Mouse (Mus musculus): ENCODE data around the gene Tmem217.
"Not testable (repeated sequence)": the region's sequence is repeated elsewhere in the genome, so short reads cannot be mapped to it uniquely, and the experiment has no call there.

Tmem217 gene

DNA sequence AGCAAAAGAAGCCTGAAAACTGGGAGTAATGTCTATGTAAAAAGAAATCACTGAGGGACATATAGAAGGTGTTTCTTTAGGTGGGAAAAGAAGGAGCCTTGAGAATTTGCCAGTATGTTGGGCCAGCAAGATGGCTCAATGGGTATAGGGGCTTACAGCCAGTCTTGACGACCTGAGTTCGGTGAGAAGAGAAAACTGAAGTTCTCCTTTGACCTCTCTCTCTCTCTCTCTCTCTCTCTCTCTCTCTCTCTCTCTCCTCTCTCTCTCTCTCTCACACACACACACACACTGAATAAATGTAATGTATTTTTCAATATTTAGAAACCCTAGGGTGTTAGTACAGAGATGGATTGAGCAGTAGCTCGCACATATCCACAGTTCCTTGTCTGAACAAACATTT lies 3.7 kb downstream of the Tmem217 start:
- DNase-seq = no peak

DNA sequence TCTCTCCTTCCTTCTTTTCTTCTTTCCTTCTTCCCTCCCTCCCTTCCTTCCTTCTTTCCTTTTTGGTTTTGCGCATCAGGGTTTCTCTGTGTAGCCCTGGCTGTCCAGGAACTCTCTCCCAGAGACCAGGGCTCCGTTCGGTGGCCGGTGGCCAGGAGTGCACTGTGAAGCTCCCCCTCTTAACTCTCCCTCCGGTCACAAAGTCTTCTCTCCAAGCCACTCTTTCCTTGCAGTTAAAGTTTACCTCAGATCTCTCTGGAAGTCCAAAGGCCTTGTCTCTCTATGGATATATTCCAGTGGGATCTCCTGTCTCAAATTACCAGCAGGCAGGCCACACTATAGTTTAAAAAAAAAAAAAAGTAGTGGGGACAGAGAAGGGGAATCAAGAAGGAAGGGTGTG lies 6.9 kb downstream of the Tmem217 start:
- no peak for DNase-seq

DNA sequence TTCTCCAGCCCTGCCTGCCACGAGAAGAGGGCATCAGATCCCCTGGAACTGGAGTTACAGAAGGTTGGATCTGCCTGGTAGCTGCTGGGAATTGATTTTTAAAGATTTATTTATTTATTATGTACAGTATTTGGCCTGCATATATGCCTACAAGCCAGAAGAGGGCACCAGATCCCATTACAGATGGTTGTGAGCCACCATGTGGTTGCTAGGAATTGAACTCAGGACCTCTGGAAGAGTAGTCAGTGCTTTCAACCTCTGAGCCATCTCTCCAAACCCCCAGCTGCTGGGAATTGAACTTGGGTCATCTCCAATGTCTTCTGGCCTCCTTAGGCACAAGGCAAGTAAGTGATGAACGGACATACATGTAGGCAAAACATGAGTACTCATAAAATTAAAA lies 8.1 kb downstream of the Tmem217 start:
- DNase-seq = no peak

DNA sequence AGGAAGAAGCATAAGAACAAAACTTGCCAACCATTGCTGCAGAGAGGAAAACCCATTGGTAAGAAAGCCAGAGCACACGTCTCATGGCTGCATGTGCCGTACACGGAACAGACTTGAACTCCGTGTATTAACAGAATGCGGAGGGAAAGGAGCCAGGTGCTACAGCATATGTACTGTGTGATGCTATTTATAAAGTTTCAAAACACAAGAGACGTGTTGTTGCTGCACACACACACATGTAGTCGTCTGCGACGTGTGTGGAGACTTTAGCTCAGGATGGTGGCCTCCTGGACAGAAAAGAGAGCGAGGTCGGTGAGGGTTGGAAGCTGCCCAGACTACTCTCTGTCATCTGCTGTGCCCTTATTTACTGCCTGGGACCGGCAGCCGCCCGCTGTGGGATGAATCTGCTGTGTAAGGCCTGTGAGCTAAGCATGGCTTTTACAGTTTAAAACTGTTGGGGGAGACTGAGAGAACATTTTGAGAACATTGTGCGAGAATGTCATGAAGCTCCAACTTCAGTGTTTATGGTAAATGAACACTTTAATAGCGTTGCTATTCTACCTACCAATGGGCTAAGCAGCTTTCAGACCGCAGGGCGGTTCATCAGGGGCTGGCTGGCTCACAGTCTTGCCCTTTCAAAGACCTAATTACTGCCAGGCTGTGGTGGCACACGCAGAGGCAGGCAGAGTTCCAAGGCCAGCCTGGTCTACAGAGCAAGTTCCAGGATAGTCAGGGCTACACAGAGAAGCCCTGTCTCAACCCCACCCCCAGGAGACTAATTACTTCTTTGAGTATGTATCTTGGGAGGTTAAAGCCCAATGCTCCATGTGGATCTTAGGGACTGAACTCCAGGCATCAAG lies 9.1 kb downstream of the Tmem217 start:
- DNase-seq = peak; percentile 34

- no peak for DNase-seq
Measured at GRCm38 (mm10) chr17:29541419-29541818, 10.8 kb downstream of the Tmem217 start.

- no peak for DNase-seq
Measured at GRCm38 (mm10) chr17:29540426-29540825, 11.8 kb downstream of the Tmem217 start.

GRCm38 (mm10) chr17:29533866-29534265 lies 18.3 kb downstream of the Tmem217 start:
- DNase-seq = no peak

DNA sequence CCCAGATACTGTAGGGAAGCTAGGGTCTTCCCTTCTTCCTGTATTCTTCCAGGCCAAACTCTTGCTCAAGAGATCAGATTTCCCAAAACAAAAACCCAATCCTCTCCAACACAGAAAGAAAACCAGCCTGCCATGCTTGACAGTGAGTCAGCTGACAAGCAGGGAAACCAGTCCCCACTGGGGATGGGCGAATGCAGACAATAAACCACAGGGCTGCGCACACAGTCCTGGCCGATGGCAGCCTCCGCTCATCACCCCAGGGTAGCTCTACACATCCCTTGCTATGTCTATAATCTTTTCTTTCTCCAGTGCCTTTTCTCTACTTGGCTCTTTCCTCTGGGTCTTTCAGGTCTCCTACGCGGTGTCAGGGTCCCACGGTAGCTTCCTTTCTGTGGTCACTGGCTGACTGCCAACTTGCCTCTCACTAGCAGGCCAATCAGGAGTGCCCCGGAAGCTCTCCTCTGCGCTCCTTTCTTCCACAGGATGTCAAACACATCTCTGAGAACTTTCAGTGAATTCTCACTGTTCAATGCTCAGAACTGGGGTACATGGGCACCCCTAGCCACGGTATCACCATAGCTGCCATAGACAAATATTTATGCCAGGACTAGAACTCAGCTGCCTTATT lies 20.3 kb downstream of the Tmem217 start:
- DNase-seq = no peak

- no peak for DNase-seq
Measured at GRCm38 (mm10) chr17:29531278-29531677, 20.9 kb downstream of the Tmem217 start.

GRCm38 (mm10) chr17:29530508-29530907 lies 21.7 kb downstream of the Tmem217 start:
- DNase-seq = no peak

- DNase-seq = no peak
Measured at GRCm38 (mm10) chr17:29528568-29529187, 23.5 kb downstream of the Tmem217 start.

GRCm38 (mm10) chr17:29525613-29526012 lies 26.6 kb downstream of the Tmem217 start:
- no peak for DNase-seq

GRCm38 (mm10) chr17:29519731-29520130 lies 32.5 kb downstream of the Tmem217 start:
- no peak for DNase-seq

DNA sequence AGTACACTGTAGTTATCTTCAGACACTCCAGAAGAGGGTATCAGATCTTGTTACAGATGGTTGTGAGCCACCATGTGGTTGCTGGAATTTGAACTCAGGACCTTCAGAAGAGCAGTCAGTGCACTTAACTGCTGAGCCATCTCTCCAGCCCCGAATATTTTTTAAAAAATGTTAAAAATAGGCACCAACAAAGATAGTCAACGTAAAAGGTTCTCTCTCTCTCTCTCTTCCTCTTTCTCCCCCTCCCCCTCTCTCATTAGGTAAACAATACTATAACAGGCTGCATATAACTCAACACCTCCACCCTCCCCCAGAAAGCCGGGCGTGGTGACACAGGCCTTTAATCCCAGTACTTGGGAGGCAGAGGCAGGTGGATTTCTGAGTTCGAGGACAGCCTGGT lies 33.5 kb downstream of the Tmem217 start:
- DNase-seq = not testable (repeated sequence)

GRCm38 (mm10) chr17:29514435-29514834 lies 37.8 kb downstream of the Tmem217 start:
- peak; percentile 61 for DNase-seq

DNA sequence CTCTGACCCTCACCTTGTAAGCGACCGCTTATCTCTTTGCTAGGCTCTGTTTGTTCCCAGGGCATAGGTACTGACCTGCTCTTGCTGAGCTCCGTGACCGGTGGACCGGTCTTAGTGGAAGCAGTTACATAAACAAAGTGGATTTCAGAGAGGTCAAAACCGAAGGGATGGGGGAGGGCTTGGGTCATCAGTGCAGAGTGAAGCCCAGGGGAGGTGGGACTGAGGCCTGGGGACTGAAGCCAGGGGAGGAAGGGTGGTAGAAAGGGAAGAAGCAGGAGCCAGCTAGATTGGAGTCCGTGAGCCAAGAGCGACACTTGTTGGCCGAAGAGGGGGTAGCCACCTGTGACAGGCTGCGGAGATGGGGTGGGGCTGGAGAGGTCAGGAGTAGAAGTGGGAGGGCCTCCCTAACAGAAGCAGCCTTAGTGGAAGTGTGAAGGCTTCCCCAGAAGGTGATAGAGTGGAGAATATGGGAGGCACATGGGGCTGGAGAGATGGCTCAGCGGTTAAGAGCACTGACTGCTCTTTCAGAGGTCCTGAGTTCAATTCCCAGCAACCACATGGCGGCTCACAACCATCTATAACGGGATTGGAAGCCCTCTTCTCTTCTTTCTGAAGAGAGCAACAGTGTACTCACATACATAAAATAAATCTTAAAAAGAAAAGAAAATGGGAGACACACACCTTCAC lies 39.0 kb downstream of the Tmem217 start:
- no peak for DNase-seq

DNA sequence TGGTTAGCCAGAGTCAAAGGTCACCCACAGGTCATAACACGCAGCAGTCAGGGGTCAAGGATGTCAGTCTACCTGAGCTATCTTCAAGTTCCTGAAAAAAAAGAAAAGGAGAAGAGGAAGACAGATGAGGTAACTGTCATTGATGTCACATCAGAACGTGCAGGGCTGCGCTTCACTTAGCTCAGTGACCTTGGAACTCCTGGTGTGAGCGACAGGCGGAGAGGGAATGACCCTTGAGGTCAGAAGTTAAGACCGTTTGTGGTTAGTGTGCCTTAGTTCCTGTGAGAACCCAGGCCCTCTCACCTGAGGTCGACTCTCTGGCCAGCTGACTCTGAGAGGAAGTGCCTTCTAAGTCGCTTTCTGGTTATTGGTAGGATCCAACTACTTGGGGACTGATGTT lies 41.5 kb downstream of the Tmem217 start:
- DNase-seq = no peak

- DNase-seq = no peak
Measured at GRCm38 (mm10) chr17:29508927-29509608, 43.1 kb downstream of the Tmem217 start.

- DNase-seq = no peak
Measured at GRCm38 (mm10) chr17:29503700-29504099, 48.5 kb downstream of the Tmem217 start.

DNA sequence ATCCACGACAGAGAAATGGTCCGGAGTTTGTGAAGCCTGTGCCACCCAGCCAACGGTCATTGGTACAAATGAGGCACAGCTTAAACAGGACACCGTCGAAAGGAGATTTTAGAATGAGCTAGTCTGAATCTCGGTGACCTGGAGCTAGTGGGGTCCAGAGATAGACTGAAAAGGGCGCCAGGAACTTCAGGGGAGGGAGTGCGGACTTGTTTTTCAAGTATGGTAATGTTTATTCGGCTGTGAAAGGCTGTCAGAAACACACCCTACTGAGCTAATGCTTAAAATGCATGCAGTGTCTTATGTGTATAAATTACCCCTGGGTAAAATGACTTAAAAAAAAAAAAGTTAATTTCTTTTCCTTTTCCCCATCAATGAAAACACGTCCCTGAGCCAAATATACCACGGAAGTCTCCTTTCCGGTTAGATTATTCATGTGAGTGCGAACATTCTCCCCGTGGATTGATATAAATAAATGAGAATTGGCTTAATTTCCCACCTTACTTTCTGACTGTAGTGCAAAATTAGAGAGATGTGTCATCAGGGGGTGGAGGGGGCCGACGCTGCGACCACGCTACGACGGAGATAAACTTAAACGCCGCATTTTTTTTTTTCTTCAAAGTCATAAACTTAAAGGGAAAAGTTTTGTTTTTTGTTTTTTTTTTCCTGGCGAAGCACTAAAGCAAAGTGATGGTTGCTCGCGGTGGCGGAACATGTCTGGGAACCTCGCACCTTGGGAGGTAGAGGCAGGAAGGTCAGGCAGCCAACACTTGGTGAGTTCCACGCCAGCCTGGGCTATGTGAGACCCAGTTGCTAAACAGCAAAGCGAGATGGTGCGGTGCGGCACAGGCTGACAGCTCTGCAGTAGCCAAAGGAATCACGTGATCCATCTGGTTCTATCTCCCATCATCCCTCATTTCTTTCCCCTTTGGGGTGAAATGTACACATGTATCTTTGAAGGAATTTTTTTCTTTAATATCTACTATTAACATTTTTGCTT lies 49.2 kb downstream of the Tmem217 start:
- DNase-seq = no peak

GRCm38 (mm10) chr17:29502005-29502668 lies 50.0 kb downstream of the Tmem217 start:
- DNase-seq = no peak
